Mouse (Mus musculus): Measurements from ENCODE around the gene Slc38a2. TPM values are rescaled to one million over a fixed set of nuclear protein-coding genes. Genes with fewer than 3 reads are reported as not detected.
A peak's percentile ranks its signal among the peaks of the same experiment; 100 is the strongest.

Slc38a2 gene
- total RNA-seq, 2 experiments from 2014 or later = 99.1 to 143 TPM

- DNase-seq = peak; percentile 77
Observed at GRCm38 (mm10) chr15:96666663-96667062, 32.9 kb downstream of the Slc38a2 start.

GRCm38 (mm10) chr15:96665889-96666288 is 33.6 kb downstream of the Slc38a2 start:
- DNase-seq = peak; percentile 82

GRCm38 (mm10) chr15:96660590-96661141 is 38.9 kb downstream of the Slc38a2 start:
- DNase-seq = no peak

- DNase-seq = no peak
Observed at GRCm38 (mm10) chr15:96658275-96658602, 41.3 kb downstream of the Slc38a2 start.

GRCm38 (mm10) chr15:96657576-96658274 is 41.8 kb downstream of the Slc38a2 start:
- DNase-seq = no peak

GRCm38 (mm10) chr15:96655514-96655913 is 44.0 kb downstream of the Slc38a2 start:
- no peak for DNase-seq

GRCm38 (mm10) chr15:96654714-96655113 is 44.8 kb downstream of the Slc38a2 start:
- no peak for DNase-seq

GRCm38 (mm10) chr15:96653011-96653410 is 46.5 kb downstream of the Slc38a2 start:
- no peak for DNase-seq

GRCm38 (mm10) chr15:96652531-96652930 is 47.0 kb downstream of the Slc38a2 start:
- DNase-seq = no peak

GRCm38 (mm10) chr15:96647376-96647775 is 52.2 kb downstream of the Slc38a2 start:
- no peak for DNase-seq

- peak; percentile 56 for DNase-seq
Observed at GRCm38 (mm10) chr15:96642436-96643405, 56.8 kb downstream of the Slc38a2 start, which contains the start of gene Slc38a1. Gene Slc38a1 (minus strand): TSS chr15:96642913.

- DNase-seq = no peak
Observed at GRCm38 (mm10) chr15:96641821-96642435, 57.6 kb downstream of the Slc38a2 start.

GRCm38 (mm10) chr15:96641111-96641820 is 58.3 kb downstream of the Slc38a2 start:
- DNase-seq = peak; percentile 78

GRCm38 (mm10) chr15:96640291-96640985 is 59.1 kb downstream of the Slc38a2 start:
- DNase-seq = peak; percentile 43

GRCm38 (mm10) chr15:96639630-96640029 is 59.9 kb downstream of the Slc38a2 start:
- DNase-seq = no peak

- DNase-seq = no peak
Observed at GRCm38 (mm10) chr15:96638656-96639055, 60.9 kb downstream of the Slc38a2 start.

- peak; percentile 26 for DNase-seq
Observed at GRCm38 (mm10) chr15:96638173-96638572, 61.4 kb downstream of the Slc38a2 start.
